Mouse (Mus musculus) effector memory CD4-positive, alpha-beta T cell, adult 5 months (primary cell): ENCODE results near the gene Arnt2. TPM values are rescaled to one million over a fixed set of nuclear protein-coding genes. Genes with fewer than 3 reads are reported as not detected.

Experiments
- polyA plus RNA-seq: library from polyadenylated mRNA; unstranded; fragments of 100-300 nt; shearing (Covaris generic); gene quantifications from one replicate; pipeline ENCODE4 v1.2.1, GENCODE M21; 2017

Gene Arnt2
- 2.8 TPM for polyA plus RNA-seq

DNA sequence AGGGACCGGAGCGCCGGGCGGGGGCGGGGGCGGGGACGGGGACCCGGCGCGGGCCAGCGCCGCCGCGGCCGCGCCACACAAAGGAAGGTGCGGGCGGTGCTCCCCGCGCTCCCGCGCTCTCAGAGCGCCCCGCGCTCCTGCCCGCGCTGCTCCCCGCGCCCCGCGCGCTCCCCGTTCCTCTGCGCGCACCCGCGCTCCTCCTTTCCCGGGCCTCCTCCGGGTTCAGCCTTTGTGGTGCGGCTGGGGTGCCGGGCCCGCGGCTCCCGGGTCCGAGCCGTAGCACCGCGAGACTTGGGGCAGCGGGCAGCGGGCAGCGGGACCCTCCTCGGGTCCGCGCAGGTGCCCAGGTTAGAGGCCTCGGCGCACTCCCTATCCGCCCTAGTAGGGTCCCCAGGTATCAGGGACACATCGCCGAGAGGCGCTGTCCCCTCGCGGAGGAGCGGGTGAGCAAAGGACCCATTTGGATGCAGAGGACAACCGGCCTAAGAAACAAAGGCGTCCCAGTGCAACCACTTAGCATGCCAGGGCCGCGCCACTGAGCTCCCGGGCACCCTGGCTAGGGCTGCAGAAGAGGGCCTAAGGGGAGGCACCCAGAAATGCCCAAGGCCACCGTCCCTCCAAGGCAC lies at the start of gene Arnt2:
Gene Arnt2 (minus strand): TSS at position 281 of the 626 bp plus-strand sequence.

Other genes with a start within 250 kb of the Arnt2 start
- not detected for gene Gm2115, start 118.8 kb upstream of the Arnt2 start, polyA plus RNA-seq
- gene Fah, start 196.5 kb upstream of the Arnt2 start, polyA plus RNA-seq = 3.5 TPM